Mouse (Mus musculus) kidney, embryonic 16.5 days (tissue): ENCODE data around the gene Asb5. TPM values are rescaled to one million over a fixed set of nuclear protein-coding genes. Genes with fewer than 3 reads are reported as not detected.

ENCODE experiments used
- ATAC-seq: fragments of 200-750 bp; cut with Nextera tagmentation; 2 replicates; pipeline ENCODE4 v1.8.0; 2017; ENCODE audit warnings: moderate TSS enrichment; ENCODE audit not compliant: low FRiP score, low TSS enrichment
- H3K27ac ChIP-seq: fragments of 300-500 bp; sonication (generic); 2 replicates; pipeline ENCODE4 v1.5.1; 2014; ENCODE audit warnings: low read length
- H3K27me3 ChIP-seq: fragments of 300-500 bp; sonication (generic); 2 replicates; pipeline ENCODE4 v1.6.1; 2014; ENCODE audit warnings: low read length, control low read depth, mixed read lengths; ENCODE audit not compliant: insufficient read depth
- H3K36me3 ChIP-seq: fragments of 300-500 bp; sonication (generic); 2 replicates; pipeline ENCODE4 v1.6.1; 2014; ENCODE audit warnings: low read length, control low read depth, mixed read lengths; ENCODE audit not compliant: insufficient read depth
- H3K4me1 ChIP-seq: fragments of 300-500 bp; sonication (generic); 2 replicates; pipeline ENCODE4 v1.6.1; 2014; ENCODE audit warnings: low read length, control low read depth, mixed read lengths; ENCODE audit not compliant: insufficient read depth
- H3K4me2 ChIP-seq: fragments of 300-500 bp; sonication (generic); replicated peaks from 2 replicates; pipeline ENCODE4 v1.6.1; 2014; ENCODE audit warnings: low read depth, low read length
- H3K4me3 ChIP-seq: fragments of 300-500 bp; sonication (generic); 2 replicates; pipeline ENCODE4 v1.5.1; 2014; ENCODE audit warnings: mild to moderate bottlenecking, low read length
- H3K9ac ChIP-seq: fragments of 300-500 bp; sonication (generic); replicated peaks from 2 replicates; pipeline ENCODE4 v1.6.1; 2014; ENCODE audit warnings: low read length
- H3K9me3 ChIP-seq: fragments of 300-500 bp; sonication (generic); 2 replicates; pipeline ENCODE4 v1.6.1; 2016; ENCODE audit warnings: low read length, control low read depth
- WGBS: fragments of 180-500 bp; shearing (Covaris S2); extraction: QIAGEN DNeasy Blood & Tissue Kit; methylation state at CpG from one replicate; pipeline ENCODE4 v1.1.7; 2014; 5-methylcytosine and 5-hydroxymethylcytosine counted together
- polyA plus RNA-seq: library from polyadenylated mRNA; unstranded; fragments of >200 nt; fragmentation: Nextera tagmentation; extraction: Ambion mirVana; gene quantifications from 2 replicates; pipeline ENCODE4 v1.2.1, GENCODE M21; 2015

The Asb5 gene
- polyA plus RNA-seq, 1 experiment from 2014 or later = 6.8 TPM

- Histone ChIP-seq H3K27ac (no peak overlapping the region), H3K4me2 (no peak overlapping the region), H3K27me3 (no peaks in the 10 kb centered on the region), H3K4me1 (peaks cover 3% of the 10 kb centered on the region; the same call in 1 of the 2 replicates), H3K36me3 (no peaks in the 10 kb centered on the region), H3K9ac (no peak overlapping the region), H3K4me3 (no peak overlapping the region), H3K9me3 (no peaks in the 10 kb centered on the region)
- 75% methylated on average over 2 of the region's 2 CpGs for WGBS
- no peak for ATAC-seq
Observed at GRCm38 (mm10) chr8:54567168-54567567, 37.8 kb downstream of the Asb5 start.

GRCm38 (mm10) chr8:54570618-54571609, 41.5 kb downstream of the Asb5 start:
- no peaks in the 10 kb centered on the region for H3K4me1 ChIP-seq
- H3K9me3 ChIP-seq = no peaks in the 10 kb centered on the region
- no peaks in the 10 kb centered on the region for H3K36me3 ChIP-seq
- H3K9ac ChIP-seq = no peak overlapping the region
- 57% methylated on average over 15 of the region's 15 CpGs for WGBS
- H3K27me3 ChIP-seq = no peaks in the 10 kb centered on the region
- no peak overlapping the region for H3K4me3 ChIP-seq
- ATAC-seq = no peak
- H3K27ac ChIP-seq = no peak overlapping the region
- H3K4me2 ChIP-seq = no peak overlapping the region

GRCm38 (mm10) chr8:54581436-54581835, 52.1 kb downstream of the Asb5 start:
- no peaks in the 10 kb centered on the region for H3K36me3 ChIP-seq
- no peaks in the 10 kb centered on the region for H3K27me3 ChIP-seq
- no peak overlapping the region for H3K4me3 ChIP-seq
- no peaks in the 10 kb centered on the region for H3K4me1 ChIP-seq
- 85% methylated on average over 3 of the region's 3 CpGs for WGBS
- H3K4me2 ChIP-seq = no peak overlapping the region
- no peaks in the 10 kb centered on the region for H3K9me3 ChIP-seq
- no peak for ATAC-seq
- H3K9ac ChIP-seq = no peak overlapping the region
- H3K27ac ChIP-seq = no peak overlapping the region

DNA sequence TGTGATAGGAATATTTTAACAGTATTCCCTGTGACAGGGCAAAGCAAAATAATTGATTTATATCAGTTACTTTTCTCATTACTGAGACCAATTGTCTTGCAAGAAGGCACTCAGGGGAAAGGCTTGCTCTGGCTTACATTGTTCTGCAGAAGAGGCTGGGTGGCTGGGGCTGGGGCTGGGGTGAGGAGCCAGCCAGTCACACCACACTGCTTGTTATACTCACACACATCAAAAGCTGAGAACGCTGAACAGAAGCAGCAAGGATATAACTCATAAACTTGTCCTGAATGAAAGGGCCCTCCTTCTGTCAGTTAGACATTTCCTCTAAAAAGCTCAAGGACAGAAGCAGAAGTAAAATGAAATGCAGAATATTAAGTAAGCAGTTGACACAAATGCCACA, 53.5 kb downstream of the Asb5 start:
- no peaks in the 10 kb centered on the region for H3K36me3 ChIP-seq
- H3K9me3 ChIP-seq = 0 out of 2 replicates have a peak, but pooled peaks cover 2% of the 10 kb centered on the region
- H3K27ac ChIP-seq = no peak overlapping the region
- no peak overlapping the region for H3K4me2 ChIP-seq
- H3K4me3 ChIP-seq = no peak overlapping the region
- WGBS = 20% methylated on average over 1 of the region's 1 CpGs
- H3K9ac ChIP-seq = no peak overlapping the region
- H3K27me3 ChIP-seq = no peaks in the 10 kb centered on the region
- ATAC-seq = no peak
- no peaks in the 10 kb centered on the region for H3K4me1 ChIP-seq

- no peak overlapping the region for H3K9ac ChIP-seq
- H3K27me3 ChIP-seq = no peaks in the 10 kb centered on the region
- H3K36me3 ChIP-seq = no peaks in the 10 kb centered on the region
- H3K9me3 ChIP-seq = no peaks in the 10 kb centered on the region
- H3K27ac ChIP-seq = no peak overlapping the region
- no peaks in the 10 kb centered on the region for H3K4me1 ChIP-seq
- 89% methylated on average over 5 of the region's 5 CpGs for WGBS
- no peak overlapping the region for H3K4me2 ChIP-seq
- no peak overlapping the region for H3K4me3 ChIP-seq
- ATAC-seq = no peak
Observed at GRCm38 (mm10) chr8:54594634-54595033, 65.3 kb downstream of the Asb5 start.

GRCm38 (mm10) chr8:54596051-54596450, 66.7 kb downstream of the Asb5 start:
- H3K4me3 ChIP-seq = no peak overlapping the region
- H3K9me3 ChIP-seq = no peaks in the 10 kb centered on the region
- no peak for ATAC-seq
- H3K4me1 ChIP-seq = peaks cover 6% of the 10 kb centered on the region; the same call in 1 of the 2 replicates
- H3K36me3 ChIP-seq = no peaks in the 10 kb centered on the region
- no peak overlapping the region for H3K4me2 ChIP-seq
- no peak overlapping the region for H3K27ac ChIP-seq
- H3K9ac ChIP-seq = no peak overlapping the region
- H3K27me3 ChIP-seq = no peaks in the 10 kb centered on the region
- WGBS = 47% methylated on average over 2 of the region's 2 CpGs

DNA sequence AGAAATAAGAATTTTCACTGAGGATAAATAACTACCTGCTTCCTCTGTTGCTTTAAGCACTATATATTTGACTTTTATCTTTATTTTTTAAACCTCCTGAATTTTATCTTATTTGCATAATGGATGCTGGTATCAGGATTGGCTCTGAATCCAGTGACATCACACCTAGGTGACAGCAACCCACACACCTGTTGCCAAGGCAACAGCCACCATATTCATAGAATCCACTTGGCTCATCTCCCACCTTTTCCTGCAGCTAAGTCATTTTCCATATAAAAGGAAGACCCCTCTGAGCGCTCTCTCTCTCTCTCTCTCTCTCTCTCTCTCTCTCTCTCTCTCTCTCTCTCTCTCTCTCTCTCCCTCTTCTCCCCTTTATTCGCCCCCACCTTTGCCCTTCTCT, 67.6 kb downstream of the Asb5 start:
- Histone ChIP-seq H3K4me2 (no peak overlapping the region), H3K4me1 (peaks cover 6% of the 10 kb centered on the region; the same call in 1 of the 2 replicates), H3K36me3 (no peaks in the 10 kb centered on the region), H3K9ac (no peak overlapping the region), H3K27ac (no peak overlapping the region), H3K9me3 (no peaks in the 10 kb centered on the region), H3K27me3 (no peaks in the 10 kb centered on the region), H3K4me3 (no peak overlapping the region)
- ATAC-seq = no peak
- 96% methylated on average over 2 of the region's 2 CpGs for WGBS

DNA sequence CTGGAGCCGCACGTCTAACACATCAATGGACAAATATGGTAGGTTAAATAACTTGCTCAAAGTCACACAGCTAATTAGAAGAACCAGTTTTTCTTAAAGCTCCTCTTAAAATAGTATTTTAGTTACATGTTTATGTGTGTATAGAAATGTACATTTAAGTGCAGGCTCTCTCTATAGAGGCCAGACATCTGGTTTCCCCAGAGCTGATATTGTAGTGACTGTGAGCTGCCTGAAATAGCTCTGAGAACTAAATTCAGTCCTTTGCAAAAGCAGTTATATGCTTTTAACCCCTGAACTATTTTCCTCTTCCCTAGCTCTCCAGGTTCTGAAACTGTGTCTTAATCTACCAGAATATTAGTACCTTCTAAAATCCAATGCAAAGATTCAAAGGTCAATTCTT, 68.0 kb downstream of the Asb5 start:
- whole genome bisulfite sequencing = 74% methylated on average over 2 of the region's 2 CpGs
- Histone ChIP-seq H3K9ac (no peak overlapping the region), H3K27ac (no peak overlapping the region), H3K9me3 (no peaks in the 10 kb centered on the region), H3K4me2 (no peak overlapping the region), H3K4me1 (peaks cover 6% of the 10 kb centered on the region; the same call in 1 of the 2 replicates), H3K27me3 (no peaks in the 10 kb centered on the region), H3K36me3 (no peaks in the 10 kb centered on the region), H3K4me3 (no peak overlapping the region)
- no peak for ATAC-seq

- Histone ChIP-seq H3K9ac (peak within 1 kb of the TSS; percentile 55), H3K36me3 (no peaks in the 10 kb centered on the region), H3K27me3 (no peaks in the 10 kb centered on the region), H3K4me2 (peak within 1 kb of the TSS; percentile 73), H3K27ac (no peak within 1 kb of the TSS), H3K4me3 (peak within 1 kb of the TSS; percentile 44), H3K4me1 (peaks cover 6% of the 10 kb centered on the region; the same call in 1 of the 2 replicates), H3K9me3 (no peaks in the 10 kb centered on the region)
- peak; percentile 90 for ATAC-seq
- WGBS = 5% methylated on average over 21 of the region's 21 CpGs
Observed at GRCm38 (mm10) chr8:54600671-54601251, 71.4 kb downstream of the Asb5 start, which contains the start of gene Spata4. Gene Spata4 (plus strand): TSS chr8:54600781.

- no peak for ATAC-seq
- H3K4me3 ChIP-seq = no peak overlapping the region
- H3K4me1 ChIP-seq = peaks cover 6% of the 10 kb centered on the region; the same call in 1 of the 2 replicates
- H3K9me3 ChIP-seq = no peaks in the 10 kb centered on the region
- no peak overlapping the region for H3K9ac ChIP-seq
- 77% methylated on average over 4 of the region's 4 CpGs for WGBS
- no peak overlapping the region for H3K4me2 ChIP-seq
- H3K27me3 ChIP-seq = no peaks in the 10 kb centered on the region
- no peaks in the 10 kb centered on the region for H3K36me3 ChIP-seq
- H3K27ac ChIP-seq = no peak overlapping the region
Observed at GRCm38 (mm10) chr8:54603440-54603839, 74.1 kb downstream of the Asb5 start.
